Mouse (Mus musculus) hindbrain, embryonic 14.5 days (tissue): ENCODE results near the gene Shc4. TPM values are rescaled to one million over a fixed set of nuclear protein-coding genes. Genes with fewer than 3 reads are reported as not detected.

Source experiments
- ATAC-seq: fragments of 200-750 bp; cut with Nextera tagmentation; 2 replicates; pipeline ENCODE4 v1.8.0; 2017; ENCODE audit warnings: moderate number of reproducible peaks, mild to moderate bottlenecking, moderate TSS enrichment, moderate library complexity; ENCODE audit not compliant: low FRiP score
- DNase-seq: peaks from one replicate; pipeline ENCODE4 v3.0.0-alpha.2; 2015; ENCODE audit warnings: low spot score
- H3K27ac ChIP-seq: fragments of 300-500 bp; sonication (generic); 2 replicates; pipeline ENCODE4 v1.5.1; 2014; ENCODE audit warnings: mild to moderate bottlenecking, moderate library complexity
- H3K27me3 ChIP-seq: fragments of 300-500 bp; sonication (generic); 2 replicates; pipeline ENCODE4 v1.6.1; 2014; ENCODE audit warnings: mild to moderate bottlenecking, low read length, mixed read lengths; ENCODE audit not compliant: control insufficient read depth, insufficient read depth
- H3K36me3 ChIP-seq: fragments of 300-500 bp; sonication (generic); replicated peaks from 2 replicates; pipeline ENCODE4 v1.6.1; 2014; ENCODE audit not compliant: control insufficient read depth, insufficient read depth
- H3K4me1 ChIP-seq: fragments of 300-500 bp; sonication (generic); replicated peaks from 2 replicates; pipeline ENCODE4 v1.6.1; 2014; ENCODE audit warnings: antibody characterized with exemption, low read length, mixed read lengths; ENCODE audit not compliant: control insufficient read depth, insufficient read depth
- H3K4me2 ChIP-seq: fragments of 300-500 bp; sonication (generic); replicated peaks from 2 replicates; pipeline ENCODE4 v1.6.1; 2014; ENCODE audit warnings: mild to moderate bottlenecking, moderate library complexity
- H3K4me3 ChIP-seq: fragments of 300-500 bp; sonication (generic); replicated peaks from 2 replicates; pipeline ENCODE4 v1.5.1; 2014; ENCODE audit warnings: mild to moderate bottlenecking, low read length
- H3K9ac ChIP-seq: fragments of 300-500 bp; sonication (generic); 2 replicates; pipeline ENCODE4 v1.6.1; 2014
- H3K9me3 ChIP-seq: fragments of 300-500 bp; sonication (generic); 2 replicates; pipeline ENCODE4 v1.6.1; 2016; ENCODE audit warnings: low read length; ENCODE audit not compliant: control insufficient read depth
- WGBS: fragments of 180-500 bp; shearing (Covaris S2); extraction: QIAGEN DNeasy Blood & Tissue Kit; methylation state at CpG from one replicate; pipeline ENCODE4 v1.1.7; 2014; 5-methylcytosine and 5-hydroxymethylcytosine counted together
- polyA plus RNA-seq: library from polyadenylated mRNA; unstranded; fragments of >200 nt; fragmentation: Nextera tagmentation; extraction: Ambion mirVana; gene quantifications from 2 replicates; pipeline ENCODE4 v1.2.1, GENCODE M21; 2014

The Shc4 gene
- polyA plus RNA-seq, 1 experiment from 2014 or later, result 3.8 TPM

- Histone ChIP-seq H3K27ac (no peak overlapping the region), H3K9me3 (no peaks in the 10 kb centered on the region), H3K4me2 (no peak overlapping the region), H3K4me1 (peaks cover 13% of the 10 kb centered on the region; the same call in 1 of the 2 replicates), H3K27me3 (no peaks in the 10 kb centered on the region), H3K4me3 (no peak overlapping the region), H3K9ac (no peak overlapping the region), H3K36me3 (no peaks in the 10 kb centered on the region)
- DNase-seq, result no peak
- no peak for ATAC-seq
- 86% methylated on average over 2 of the region's 2 CpGs for WGBS
Observed at GRCm38 (mm10) chr2:125701606-125702005, 22.3 kb downstream of the Shc4 start.

- H3K27me3 ChIP-seq, result no peaks in the 10 kb centered on the region
- no peak overlapping the region for H3K27ac ChIP-seq
- WGBS, result 24% methylated on average over 2 of the region's 2 CpGs
- H3K4me2 ChIP-seq, result no peak overlapping the region
- no peaks in the 10 kb centered on the region for H3K9me3 ChIP-seq
- H3K4me1 ChIP-seq, result no peaks in the 10 kb centered on the region
- no peak overlapping the region for H3K4me3 ChIP-seq
- H3K36me3 ChIP-seq, result no peaks in the 10 kb centered on the region
- DNase-seq, result no peak
- ATAC-seq, result no peak
- no peak overlapping the region for H3K9ac ChIP-seq
Observed at GRCm38 (mm10) chr2:125696219-125696618, 27.7 kb downstream of the Shc4 start.

- 86% methylated on average over 2 of the region's 2 CpGs for WGBS
Observed at GRCm38 (mm10) chr2:125694798-125695197, 29.1 kb downstream of the Shc4 start.

GRCm38 (mm10) chr2:125692010-125692409 is 31.9 kb downstream of the Shc4 start:
- H3K4me2 ChIP-seq, result no peak overlapping the region
- H3K27me3 ChIP-seq, result no peaks in the 10 kb centered on the region
- WGBS, result 82% methylated on average over 2 of the region's 2 CpGs
- no peaks in the 10 kb centered on the region for H3K4me1 ChIP-seq
- H3K4me3 ChIP-seq, result no peak overlapping the region
- no peaks in the 10 kb centered on the region for H3K9me3 ChIP-seq
- H3K9ac ChIP-seq, result no peak overlapping the region
- DNase-seq (no peak), ATAC-seq (no peak)
- H3K27ac ChIP-seq, result no peak overlapping the region
- H3K36me3 ChIP-seq, result no peaks in the 10 kb centered on the region

More at GRCm38 (mm10) chr2:125694798-125695197, 29.1 kb downstream of the Shc4 start:
- Histone ChIP-seq H3K4me3 (no peak overlapping the region), H3K9ac (no peak overlapping the region), H3K4me1 (no peaks in the 10 kb centered on the region), H3K27me3 (no peaks in the 10 kb centered on the region), H3K27ac (no peak overlapping the region), H3K9me3 (no peaks in the 10 kb centered on the region), H3K36me3 (no peaks in the 10 kb centered on the region), H3K4me2 (no peak overlapping the region)
- DNase-seq, result no peak
- ATAC-seq, result no peak

GRCm38 (mm10) chr2:125685441-125686150 is 38.4 kb downstream of the Shc4 start:
- ATAC-seq, result no peak
- H3K4me1 ChIP-seq, result 0 out of 2 replicates have a peak, but pooled peaks cover 6% of the 10 kb centered on the region
- H3K27me3 ChIP-seq, result no peaks in the 10 kb centered on the region
- DNase-seq, result no peak
- H3K9me3 ChIP-seq, result no peaks in the 10 kb centered on the region
- H3K4me2 ChIP-seq, result no peak overlapping the region
- H3K4me3 ChIP-seq, result no peak overlapping the region
- no peak overlapping the region for H3K9ac ChIP-seq
- WGBS, result 53% methylated on average over 9 of the region's 9 CpGs
- H3K36me3 ChIP-seq, result no peaks in the 10 kb centered on the region
- 0 out of 2 replicates have a peak overlapping the region, but pooled peaks have one; percentile 29 for H3K27ac ChIP-seq

- no peak for ATAC-seq
Observed at GRCm38 (mm10) chr2:125684559-125685440, 39.1 kb downstream of the Shc4 start.

GRCm38 (mm10) chr2:125683895-125684294 is 40.1 kb downstream of the Shc4 start:
- Histone ChIP-seq H3K4me2 (no peak overlapping the region), H3K27ac (no peak overlapping the region), H3K27me3 (no peaks in the 10 kb centered on the region), H3K4me3 (no peak overlapping the region), H3K4me1 (0 out of 2 replicates have a peak, but pooled peaks cover 6% of the 10 kb centered on the region), H3K9ac (no peak overlapping the region), H3K36me3 (no peaks in the 10 kb centered on the region), H3K9me3 (no peaks in the 10 kb centered on the region)
- ATAC-seq, result no peak
- WGBS, result 90% methylated on average over 7 of the region's 7 CpGs
- DNase-seq, result no peak

More at GRCm38 (mm10) chr2:125684559-125685440, 39.1 kb downstream of the Shc4 start:
- Histone ChIP-seq H3K4me2 (no peak overlapping the region), H3K27me3 (no peaks in the 10 kb centered on the region), H3K4me1 (0 out of 2 replicates have a peak, but pooled peaks cover 6% of the 10 kb centered on the region), H3K9ac (no peak overlapping the region), H3K4me3 (no peak overlapping the region), H3K27ac (0 out of 2 replicates have a peak overlapping the region, but pooled peaks have one; percentile 29), H3K36me3 (no peaks in the 10 kb centered on the region), H3K9me3 (no peaks in the 10 kb centered on the region)
- DNase-seq, result no peak
- 60% methylated on average over 10 of the region's 10 CpGs for WGBS

GRCm38 (mm10) chr2:125681811-125682210 is 42.1 kb downstream of the Shc4 start:
- DNase-seq, result no peak
- H3K9ac ChIP-seq, result no peak overlapping the region
- WGBS, result 86% methylated on average over 9 of the region's 9 CpGs

GRCm38 (mm10) chr2:125672957-125673631 is 50.9 kb downstream of the Shc4 start, which contains the start of gene Eid1:
TSS of gene Eid1 (plus strand) at chr2:125673095.
- H3K36me3 ChIP-seq, result no peaks in the 10 kb centered on the region
- H3K9me3 ChIP-seq, result no peaks in the 10 kb centered on the region
- peak; percentile 96 for ATAC-seq
- H3K4me3 ChIP-seq, result peak within 1 kb of the TSS; percentile 72
- peak within 1 kb of the TSS; percentile 82 for H3K4me2 ChIP-seq
- peak within 1 kb of the TSS; percentile 94 for H3K27ac ChIP-seq
- peaks cover 13% of the 10 kb centered on the region for H3K4me1 ChIP-seq
- DNase-seq, result peak; percentile 91
- peak within 1 kb of the TSS; percentile 80 for H3K9ac ChIP-seq
- under 1% methylated on average over 62 of the region's 79 CpGs for WGBS
- H3K27me3 ChIP-seq, result no peaks in the 10 kb centered on the region

More at GRCm38 (mm10) chr2:125681811-125682210, 42.1 kb downstream of the Shc4 start:
- Histone ChIP-seq H3K27ac (no peak overlapping the region), H3K4me3 (no peak overlapping the region), H3K36me3 (no peaks in the 10 kb centered on the region), H3K27me3 (no peaks in the 10 kb centered on the region), H3K4me2 (no peak overlapping the region), H3K9me3 (no peaks in the 10 kb centered on the region), H3K4me1 (0 out of 2 replicates have a peak, but pooled peaks cover 6% of the 10 kb centered on the region)
- ATAC-seq, result no peak
